Mouse (Mus musculus): ENCODE results near the gene Hes1.

DNA sequence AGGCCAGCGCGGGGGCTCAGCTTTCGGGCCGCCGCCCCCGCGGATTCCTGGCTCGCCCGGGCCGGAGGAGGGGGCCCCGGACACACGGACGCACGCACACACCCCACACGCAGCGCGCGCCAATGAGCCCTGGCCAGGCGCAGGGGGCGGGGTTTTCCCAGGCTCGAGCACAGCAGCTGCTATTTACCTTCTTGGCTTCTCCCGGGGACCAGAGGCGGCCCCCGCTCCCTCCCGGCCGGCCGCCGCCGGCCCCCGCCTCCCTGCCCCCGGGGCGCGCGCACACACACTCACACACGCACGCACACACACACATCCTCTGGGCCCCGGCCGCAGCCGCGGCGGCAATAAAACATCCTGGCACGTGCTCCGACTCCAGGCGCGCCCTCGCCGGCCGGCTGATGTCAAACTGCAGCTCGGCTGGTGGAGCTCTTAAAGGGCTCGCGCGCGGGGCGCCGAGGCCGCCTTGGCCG is at the start of gene Hes1:
- TF ChIP-seq POLR2A (IDR thresholded peaks at IDR 0.05; ENCODE audit: control insufficient read depth, low read depth, low read length) (no peak), CTCF (IDR thresholded peaks at IDR 0.05; ENCODE audit: control insufficient read depth, insufficient read depth, insufficient replicate concordance, low read depth, low read length) (no peak)

Measured in testis, adult 2 months (tissue).